Mouse (Mus musculus) lung, embryonic 14.5 days (tissue): ENCODE data around the gene Camk1d. TPM values are rescaled to one million over a fixed set of nuclear protein-coding genes. Genes with fewer than 3 reads are reported as not detected.
"Not testable (repeated sequence)": the region's sequence is repeated elsewhere in the genome, so short reads cannot be mapped to it uniquely, and the experiment has no call there.

Experiments used
- ATAC-seq: fragments of 200-750 bp; cut with Nextera tagmentation; 2 replicates; pipeline ENCODE4 v1.8.0; 2017; ENCODE audit warnings: mild to moderate bottlenecking, moderate TSS enrichment, moderate library complexity; ENCODE audit not compliant: insufficient read depth
- DNase-seq: peaks from one replicate; pipeline ENCODE4 v3.0.0-alpha.2; 2015
- H3K27ac ChIP-seq: fragments of 300-500 bp; sonication (generic); 2 replicates; pipeline ENCODE4 v1.5.1; 2014; ENCODE audit warnings: low read depth, mild to moderate bottlenecking, moderate library complexity
- H3K27me3 ChIP-seq: fragments of 300-500 bp; sonication (generic); 2 replicates; pipeline ENCODE4 v1.6.1; 2014; ENCODE audit warnings: low read length, control low read depth; ENCODE audit not compliant: insufficient read depth
- H3K36me3 ChIP-seq: fragments of 300-500 bp; sonication (generic); 2 replicates; pipeline ENCODE4 v1.6.1; 2014; ENCODE audit warnings: control low read depth; ENCODE audit not compliant: insufficient read depth
- H3K4me1 ChIP-seq: fragments of 300-500 bp; sonication (generic); 2 replicates; pipeline ENCODE4 v1.6.1; 2014; ENCODE audit warnings: antibody characterized with exemption, control low read depth; ENCODE audit not compliant: insufficient read depth
- H3K4me2 ChIP-seq: fragments of 300-500 bp; sonication (generic); 2 replicates; pipeline ENCODE4 v1.6.1; 2014; ENCODE audit warnings: mild to moderate bottlenecking
- H3K4me3 ChIP-seq: fragments of 300-500 bp; sonication (generic); 2 replicates; pipeline ENCODE4 v1.5.1; 2014; ENCODE audit warnings: low read depth, low read length
- H3K9ac ChIP-seq: fragments of 300-500 bp; sonication (generic); 2 replicates; pipeline ENCODE4 v1.6.1; 2014
- H3K9me3 ChIP-seq: fragments of 300-500 bp; sonication (generic); 2 replicates; pipeline ENCODE4 v1.6.1; 2016; ENCODE audit warnings: low read depth, low read length, control low read depth
- CTCF ChIP-seq: IDR thresholded peaks from 2 replicates; pipeline ENCODE4 v1.5.1; 2016; ENCODE audit warnings: antibody characterized with exemption, low read depth
- WGBS: fragments of 180-500 bp; shearing (Covaris S2); extraction: QIAGEN DNeasy Blood & Tissue Kit; methylation state at CpG from one replicate; pipeline ENCODE4 v1.1.7; 2014; 5-methylcytosine and 5-hydroxymethylcytosine counted together
- polyA plus RNA-seq: library from polyadenylated mRNA; unstranded; fragments of >200 nt; fragmentation: Nextera tagmentation; extraction: Ambion mirVana; gene quantifications from 2 replicates; pipeline ENCODE4 v1.2.1, GENCODE M21; 2014

Gene Camk1d
- polyA plus RNA-seq, 1 experiment from 2014 or later = 2.9 TPM

- 0 out of 2 replicates have a peak, but pooled peaks cover 2% of the 10 kb centered on the region for H3K4me1 ChIP-seq
- H3K27me3 ChIP-seq = no peaks in the 10 kb centered on the region
- no peak for TF ChIP-seq CTCF
- WGBS = 51% methylated on average over 12 of the region's 12 CpGs
- H3K9ac ChIP-seq = no peak overlapping the region
- no peaks in the 10 kb centered on the region for H3K9me3 ChIP-seq
- ATAC-seq (no peak), DNase-seq (no peak)
- H3K27ac ChIP-seq = no peak overlapping the region
- H3K36me3 ChIP-seq = no peaks in the 10 kb centered on the region
- no peak overlapping the region for H3K4me2 ChIP-seq
- no peak overlapping the region for H3K4me3 ChIP-seq
These were observed 332.3 kb downstream of the Camk1d start for GRCm38 (mm10) chr2:5381712-5382710.

DNA sequence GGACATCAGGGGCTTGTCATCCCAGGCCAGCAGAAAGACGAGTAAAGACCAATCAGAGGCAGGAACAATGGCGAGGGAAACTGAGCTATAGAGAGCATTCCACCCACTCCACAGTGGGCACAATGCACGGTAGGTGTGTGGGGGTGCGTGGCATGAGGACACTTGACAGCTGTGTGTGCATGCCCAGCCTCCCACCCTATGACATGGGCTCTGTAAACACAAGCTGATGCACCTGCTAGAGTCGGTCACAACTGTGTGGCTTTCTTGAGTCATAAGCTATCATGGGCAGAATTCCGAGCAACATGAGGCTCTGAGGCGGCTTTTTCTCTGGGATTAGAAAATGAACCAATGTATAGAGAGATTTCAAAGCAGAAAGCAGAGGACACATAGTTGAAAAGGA is 333.3 kb downstream of the Camk1d start:
- no peak overlapping the region for H3K4me3 ChIP-seq
- H3K4me2 ChIP-seq = no peak overlapping the region
- H3K9me3 ChIP-seq = no peaks in the 10 kb centered on the region
- 73% methylated on average over 7 of the region's 7 CpGs for WGBS
- no peak for TF ChIP-seq CTCF
- no peak for DNase-seq
- H3K27ac ChIP-seq = no peak overlapping the region
- no peak overlapping the region for H3K9ac ChIP-seq
- no peaks in the 10 kb centered on the region for H3K4me1 ChIP-seq
- no peaks in the 10 kb centered on the region for H3K27me3 ChIP-seq
- ATAC-seq = no peak
- H3K36me3 ChIP-seq = no peaks in the 10 kb centered on the region

DNA sequence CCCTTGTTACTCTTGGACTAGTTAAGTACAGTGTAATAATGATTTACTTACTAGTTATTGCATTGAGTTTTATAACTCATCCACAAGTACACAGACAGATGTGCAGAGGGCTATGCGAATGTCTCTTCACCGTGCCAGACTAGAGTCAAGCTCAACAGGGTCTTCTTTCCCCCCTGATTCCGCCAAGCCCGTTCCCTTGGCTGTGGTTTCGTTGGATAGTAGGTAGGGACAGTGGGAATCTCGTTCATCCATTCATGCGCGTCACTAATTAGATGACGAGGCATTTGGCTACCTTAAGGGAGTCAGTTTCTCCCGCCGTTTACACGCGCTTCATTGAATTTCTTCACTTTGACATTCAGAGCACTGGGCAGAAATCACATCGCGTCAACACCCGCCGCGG is 335.4 kb downstream of the Camk1d start:
- not testable (repeated sequence) for H3K4me1 ChIP-seq, ATAC-seq, H3K27ac ChIP-seq, H3K9ac ChIP-seq, H3K4me3 ChIP-seq, H3K9me3 ChIP-seq, DNase-seq, H3K27me3 ChIP-seq, H3K4me2 ChIP-seq, H3K36me3 ChIP-seq
- 60% methylated on average over 18 of the region's 18 CpGs for WGBS

DNA sequence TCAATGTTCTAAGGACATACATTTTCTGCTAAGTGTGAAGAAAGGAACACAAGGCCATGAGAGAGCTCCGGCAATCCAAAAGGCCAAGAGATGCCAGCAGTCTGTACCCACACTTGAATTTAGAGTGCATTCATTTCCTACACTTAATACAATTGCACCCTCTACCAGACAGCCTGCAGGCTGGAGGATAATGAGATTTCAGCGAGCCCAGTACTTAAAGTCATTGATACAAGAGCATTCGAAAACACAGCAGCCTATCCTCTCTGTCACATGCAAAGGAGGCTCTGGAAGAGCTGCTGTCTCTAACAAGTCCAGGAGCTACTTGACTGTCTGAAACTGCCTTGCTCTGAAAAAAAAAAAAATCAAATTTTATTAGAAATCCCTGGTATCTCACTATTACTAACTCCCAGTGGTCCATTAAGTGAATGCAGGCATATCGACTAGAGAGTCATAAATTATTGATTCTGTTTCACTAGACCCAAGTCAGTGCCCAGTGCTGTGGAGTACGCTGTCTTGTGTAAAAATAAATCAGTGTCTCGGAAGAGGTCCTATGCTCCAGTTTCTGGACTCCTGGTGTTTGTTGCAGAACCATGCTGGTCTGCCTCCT is 336.1 kb downstream of the Camk1d start:
- 75% methylated on average over 6 of the region's 6 CpGs for WGBS
- no peaks in the 10 kb centered on the region for H3K27me3 ChIP-seq
- DNase-seq = no peak
- H3K9ac ChIP-seq = no peak overlapping the region
- no peak for ATAC-seq
- no peak overlapping the region for H3K27ac ChIP-seq
- H3K4me2 ChIP-seq = no peak overlapping the region
- no peak for TF ChIP-seq CTCF
- H3K4me1 ChIP-seq = no peaks in the 10 kb centered on the region
- no peaks in the 10 kb centered on the region for H3K36me3 ChIP-seq
- H3K9me3 ChIP-seq = no peaks in the 10 kb centered on the region
- H3K4me3 ChIP-seq = no peak overlapping the region

DNA sequence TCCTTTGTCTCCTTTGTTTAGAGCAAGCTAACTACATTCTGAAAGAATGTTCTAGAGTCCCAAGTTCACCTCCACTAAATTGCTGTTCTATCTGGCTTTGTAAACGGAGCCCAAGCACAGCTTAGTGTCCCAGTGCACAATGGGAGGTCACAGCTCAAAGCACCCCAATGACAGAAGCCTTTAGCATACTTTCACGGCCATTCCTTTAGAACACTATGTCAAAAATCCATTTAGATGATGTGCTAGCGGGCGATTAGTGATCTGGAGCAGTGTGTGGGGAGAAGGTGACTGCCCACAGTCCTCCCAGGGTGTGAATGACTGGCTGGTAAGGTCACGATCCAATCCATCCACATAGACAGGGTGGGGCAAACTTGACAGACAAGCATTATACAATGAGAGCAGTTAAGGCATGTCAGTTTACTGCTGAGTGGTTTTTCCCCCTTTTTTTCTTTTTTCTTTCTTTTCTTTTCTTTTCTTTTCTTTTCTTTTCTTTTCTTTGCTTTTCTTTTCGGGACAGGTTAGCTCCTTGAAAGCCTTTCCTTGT is 341.4 kb downstream of the Camk1d start:
- Histone ChIP-seq H3K36me3 (no peaks in the 10 kb centered on the region), H3K9ac (no peak overlapping the region), H3K4me2 (no peak overlapping the region), H3K27me3 (no peaks in the 10 kb centered on the region), H3K27ac (no peak overlapping the region), H3K4me3 (no peak overlapping the region), H3K4me1 (no peaks in the 10 kb centered on the region), H3K9me3 (no peaks in the 10 kb centered on the region)
- DNase-seq (no peak), ATAC-seq (no peak)
- WGBS = 55% methylated on average over 6 of the region's 6 CpGs
- no peak for TF ChIP-seq CTCF

DNA sequence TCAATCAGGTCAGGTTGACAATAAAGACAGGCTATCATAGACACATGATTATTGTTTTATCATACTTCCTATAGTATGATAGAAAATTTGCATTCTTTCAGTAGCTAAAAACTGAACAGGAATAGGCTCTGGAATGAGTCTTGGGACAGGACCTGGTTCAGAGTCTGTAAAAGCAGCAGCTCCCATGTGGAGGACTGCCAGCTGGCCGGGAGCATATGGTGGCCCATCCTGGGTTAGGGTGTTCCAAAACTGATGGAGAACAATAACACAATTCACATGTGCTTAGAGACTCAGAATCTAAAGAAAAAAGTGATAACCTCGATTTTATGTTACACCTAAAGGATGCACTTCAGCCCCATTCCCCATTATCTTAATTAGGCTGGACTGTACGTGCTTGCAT is 343.0 kb downstream of the Camk1d start:
- no peak overlapping the region for H3K4me2 ChIP-seq
- no peak overlapping the region for H3K4me3 ChIP-seq
- no peaks in the 10 kb centered on the region for H3K27me3 ChIP-seq
- H3K9ac ChIP-seq = no peak overlapping the region
- H3K27ac ChIP-seq = no peak overlapping the region
- 70% methylated on average over 3 of the region's 3 CpGs for WGBS
- no peaks in the 10 kb centered on the region for H3K36me3 ChIP-seq
- no peaks in the 10 kb centered on the region for H3K4me1 ChIP-seq
- ATAC-seq = no peak
- no peaks in the 10 kb centered on the region for H3K9me3 ChIP-seq
- DNase-seq = no peak
- TF ChIP-seq CTCF = no peak

GRCm38 (mm10) chr2:5370591-5370990 is 343.7 kb downstream of the Camk1d start:
- Histone ChIP-seq H3K4me1 (no peaks in the 10 kb centered on the region), H3K36me3 (no peaks in the 10 kb centered on the region), H3K27me3 (no peaks in the 10 kb centered on the region), H3K27ac (no peak overlapping the region), H3K4me3 (no peak overlapping the region), H3K9ac (no peak overlapping the region), H3K4me2 (no peak overlapping the region), H3K9me3 (no peaks in the 10 kb centered on the region)
- no peak for ATAC-seq
- 74% methylated on average over 3 of the region's 3 CpGs for WGBS
- no peak for DNase-seq
- no peak for TF ChIP-seq CTCF
